Mouse (Mus musculus) urinary bladder, adult 18-20 months (tissue): ENCODE data around the gene Olfr894.
"Not testable (repeated sequence)": the region's sequence is repeated elsewhere in the genome, so short reads cannot be mapped to it uniquely, and the experiment has no call there.

Experiments
- DNase-seq, 2 experiments: peaks; one replicate each; pipeline ENCODE4 v3.0.0; 2022; ENCODE audit warnings: low spot score in 2 of 2, mixed read lengths in 2 of 2

The Olfr894 gene

GRCm38 (mm10) chr9:38217755-38218154 is at the start of gene Olfr894:
Gene Olfr894, plus strand, starts transcription at chr9:38218055.
- DNase-seq = no peak

- DNase-seq = not testable (repeated sequence)
These were observed 49.5 kb upstream of the Olfr894 start for GRCm38 (mm10) chr9:38168341-38168740.

- DNase-seq = no peak
These were observed 37.1 kb upstream of the Olfr894 start, which contains the start of gene Olfr891 for GRCm38 (mm10) chr9:38180721-38181120. Gene Olfr891, minus strand, starts transcription at chr9:38180821.

- DNase-seq = no peak
These were observed 9.8 kb upstream of the Olfr894 start, which contains the start of gene Olfr893 for GRCm38 (mm10) chr9:38208065-38208464. Gene Olfr893, plus strand, starts transcription at chr9:38208365.

- no peak for DNase-seq
These were observed 34.6 kb downstream of the Olfr894 start, which contains the start of gene Olfr143 for GRCm38 (mm10) chr9:38252474-38252873. Gene Olfr143, plus strand, starts transcription at chr9:38252774.

GRCm38 (mm10) chr9:38267551-38267950 is 49.7 kb downstream of the Olfr894 start, which contains the start of gene Olfr895:
Gene Olfr895, plus strand, starts transcription at chr9:38267851.
- DNase-seq = no peak
